Mouse (Mus musculus) brain, embryonic 14.5 days (tissue): ENCODE measurements around the gene Hps4.

Source experiments
- CTCF ChIP-seq: fragments of 200-500 bp; IDR thresholded peaks from 2 replicates; pipeline ENCODE4 v1.5.1; 2012; ENCODE audit warnings: inconsistent platforms, mild to moderate bottlenecking, moderate library complexity, borderline replicate concordance; ENCODE audit not compliant: insufficient read depth, insufficient read length; ENCODE audit errors: extremely low read depth
- POLR2A ChIP-seq: fragments of 200-500 bp; IDR thresholded peaks from 2 replicates; pipeline ENCODE4 v1.6.1; 2012; ENCODE audit warnings: mild to moderate bottlenecking, inconsistent platforms, borderline replicate concordance; ENCODE audit not compliant: poor library complexity, insufficient read depth, insufficient read length, severe bottlenecking; ENCODE audit errors: extremely low read depth

DNA sequence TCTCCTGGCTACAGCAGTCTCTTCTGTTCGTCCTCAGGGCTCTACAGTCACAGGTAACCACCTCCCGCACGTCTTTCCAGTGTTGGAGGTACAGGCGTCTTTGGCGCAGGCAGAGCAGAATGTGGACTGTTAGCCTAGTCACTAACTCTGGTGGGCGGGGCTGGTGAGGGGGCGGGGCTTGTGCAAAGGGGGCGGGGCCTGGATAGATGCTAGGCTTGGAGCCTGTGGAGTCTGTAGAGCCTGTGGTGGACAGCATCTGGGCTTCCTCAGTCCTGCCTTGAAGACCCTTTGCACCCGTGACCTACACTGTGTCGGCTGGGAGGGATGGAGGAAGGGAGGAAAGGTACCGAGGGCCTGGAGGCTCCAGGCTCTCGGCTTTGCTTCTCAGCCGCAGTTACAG is 13.0 kb downstream of the Hps4 start, which contains the start of gene Gm6583:
- TF ChIP-seq CTCF (no peak), POLR2A (no peak)
